Mouse (Mus musculus) MEL (cell line): Measurements from ENCODE around the gene Krt86. TPM values are rescaled to one million over a fixed set of nuclear protein-coding genes. Genes with fewer than 3 reads are reported as not detected.

Experiments used
- DNase-seq: peaks from one replicate; pipeline ENCODE4 v3.0.0; 2011; ENCODE audit warnings: low read depth, low spot score
- H3K27ac ChIP-seq: 2 replicates; pipeline ENCODE4 v1.5.1; 2012; ENCODE audit warnings: low read depth, mild to moderate bottlenecking, control low read depth, low read length, moderate library complexity; ENCODE audit not compliant: control insufficient read depth
- H3K27me3 ChIP-seq, 2 experiments: fragments of 150-350 bp in 1 of 2; sonication (generic) in 1 of 2; 2 replicates each; pipeline ENCODE4 v1.6.1; 2012; ENCODE audit warnings: low read length in 2 of 2, mild to moderate bottlenecking in 2 of 2, improper control_type of control experiment in 1 of 2, moderate library complexity in 1 of 2; ENCODE audit not compliant: insufficient read depth in 2 of 2, control insufficient read depth in 1 of 2
- H3K36me3 ChIP-seq, 2 experiments: 2 replicates each; pipeline ENCODE4 v1.6.1; 2012 to 2014; ENCODE audit warnings: low read length in 2 of 2, improper control_type of control experiment in 1 of 2, inconsistent platforms in 1 of 2, mild to moderate bottlenecking in 1 of 2; ENCODE audit not compliant: insufficient read depth in 2 of 2, control insufficient read depth in 1 of 2
- H3K4me1 ChIP-seq, 2 experiments: fragments of 150-350 bp in 1 of 2; sonication (generic) in 1 of 2; 2 replicates each; pipeline ENCODE4 v1.6.1; 2012; ENCODE audit warnings: low read length in 2 of 2, improper control_type of control experiment in 1 of 2, mild to moderate bottlenecking in 1 of 2; ENCODE audit not compliant: insufficient read depth in 2 of 2, control insufficient read depth in 1 of 2
- H3K4me3 ChIP-seq, 2 experiments: fragments of 150-350 bp in 1 of 2; sonication (generic) in 1 of 2; 2 replicates each; pipeline ENCODE4 v1.5.1; 2012; ENCODE audit warnings: low read depth in 2 of 2, low read length in 2 of 2, mild to moderate bottlenecking in 2 of 2, moderate library complexity in 2 of 2, control low read depth in 1 of 2, improper control_type of control experiment in 1 of 2; ENCODE audit not compliant: control insufficient read depth in 1 of 2, insufficient read depth in 1 of 2
- H3K79me2 ChIP-seq: 2 replicates; pipeline ENCODE4 v1.6.1; 2012; ENCODE audit warnings: mild to moderate bottlenecking, low read length, moderate library complexity; ENCODE audit not compliant: control insufficient read depth, poor library complexity, insufficient read depth
- H3K9ac ChIP-seq: 2 replicates; pipeline ENCODE4 v1.6.1; 2012; ENCODE audit warnings: low read depth, mild to moderate bottlenecking, control low read depth, low read length, moderate library complexity; ENCODE audit not compliant: control insufficient read depth, poor library complexity, severe bottlenecking
- H3K9me3 ChIP-seq: fragments of 150-350 bp; sonication (generic); replicated peaks from 2 replicates; pipeline ENCODE4 v1.6.1; 2012; ENCODE audit warnings: mild to moderate bottlenecking, low read length, improper control_type of control experiment, moderate library complexity; ENCODE audit not compliant: insufficient read depth
- BHLHE40 ChIP-seq: IDR thresholded peaks from 2 replicates; pipeline ENCODE4 v1.6.1; 2012; ENCODE audit warnings: low read depth, mild to moderate bottlenecking, inconsistent platforms, low read length, improper control_type of control experiment, borderline replicate concordance
- E2F4 ChIP-seq: IDR thresholded peaks from 2 replicates; pipeline ENCODE4 v1.6.1; 2011; ENCODE audit warnings: low read depth, low read length, improper control_type of control experiment, borderline replicate concordance
- ELF1 ChIP-seq: IDR thresholded peaks from 2 replicates; pipeline ENCODE4 v1.6.1; 2014; ENCODE audit warnings: low read depth, mild to moderate bottlenecking, inconsistent platforms, low read length, improper control_type of control experiment, moderate library complexity
- EP300 ChIP-seq, 2 experiments: IDR thresholded peaks; 2 replicates each; pipeline ENCODE4 v1.6.1; 2011; ENCODE audit warnings: improper control_type of control experiment in 2 of 2, low read length in 2 of 2, low read depth in 1 of 2, mild to moderate bottlenecking in 1 of 2
- ETS1 ChIP-seq: IDR thresholded peaks from 2 replicates; pipeline ENCODE4 v1.6.1; 2012; ENCODE audit warnings: low read depth, mild to moderate bottlenecking, inconsistent platforms, low read length, improper control_type of control experiment, moderate library complexity
- GATA1 ChIP-seq: IDR thresholded peaks from 2 replicates; pipeline ENCODE4 v1.6.1; 2011; ENCODE audit warnings: low read depth, low read length, improper control_type of control experiment
- MAZ ChIP-seq: IDR thresholded peaks from 2 replicates; pipeline ENCODE4 v1.6.1; 2012; ENCODE audit warnings: low read depth, mild to moderate bottlenecking, inconsistent platforms, low read length, improper control_type of control experiment
- MEF2A ChIP-seq: IDR thresholded peaks from 2 replicates; pipeline ENCODE4 v1.6.1; 2014; ENCODE audit warnings: low read depth, mild to moderate bottlenecking, inconsistent platforms, low read length, improper control_type of control experiment; ENCODE audit not compliant: poor library complexity, insufficient replicate concordance, severe bottlenecking; ENCODE audit errors: extremely low read depth
- MYB ChIP-seq: IDR thresholded peaks from 2 replicates; pipeline ENCODE4 v1.6.1; 2011; ENCODE audit warnings: mild to moderate bottlenecking, low read depth, low read length, improper control_type of control experiment
- MYC ChIP-seq: IDR thresholded peaks from 2 replicates; pipeline ENCODE4 v1.6.1; 2011; ENCODE audit warnings: low read depth, mild to moderate bottlenecking, low read length, improper control_type of control experiment, moderate library complexity
- NELFE ChIP-seq: IDR thresholded peaks from 2 replicates; pipeline ENCODE4 v1.6.1; 2011; ENCODE audit warnings: low read depth, low read length, improper control_type of control experiment
- POLR2AphosphoS2 ChIP-seq: IDR thresholded peaks from 2 replicates; pipeline ENCODE4 v1.6.1; 2011; ENCODE audit warnings: low read length, improper control_type of control experiment
- POLR2AphosphoS5 ChIP-seq: IDR thresholded peaks from 2 replicates; pipeline ENCODE4 v1.6.1; 2012; ENCODE audit warnings: low read depth, borderline replicate concordance, mild to moderate bottlenecking, inconsistent platforms, low read length, moderate library complexity, mixed read lengths
- RAD21 ChIP-seq: IDR thresholded peaks from 2 replicates; pipeline ENCODE4 v1.6.1; 2011; ENCODE audit warnings: mild to moderate bottlenecking, low read depth, low read length, improper control_type of control experiment
- SMC3 ChIP-seq: IDR thresholded peaks from 2 replicates; pipeline ENCODE4 v1.6.1; 2011; ENCODE audit warnings: low read depth, low read length, improper control_type of control experiment
- UBTF ChIP-seq: IDR thresholded peaks from 2 replicates; pipeline ENCODE4 v1.6.1; 2012; ENCODE audit warnings: low read depth, mild to moderate bottlenecking, inconsistent platforms, low read length, improper control_type of control experiment, moderate library complexity, borderline replicate concordance; ENCODE audit not compliant: insufficient read depth
- USF1 ChIP-seq: IDR thresholded peaks from 2 replicates; pipeline ENCODE4 v1.6.1; 2014; ENCODE audit warnings: low read depth, mild to moderate bottlenecking, inconsistent platforms, low read length, improper control_type of control experiment, moderate library complexity
- USF2 ChIP-seq, 2 experiments: IDR thresholded peaks; 2 replicates each; pipeline ENCODE4 v1.6.1; 2011 to 2012; ENCODE audit warnings: improper control_type of control experiment in 2 of 2, low read length in 2 of 2, borderline replicate concordance in 1 of 2, inconsistent platforms in 1 of 2, low read depth in 1 of 2, mild to moderate bottlenecking in 1 of 2; ENCODE audit not compliant: insufficient read depth in 1 of 2
- ZMIZ1 ChIP-seq: IDR thresholded peaks from 2 replicates; pipeline ENCODE4 v1.6.1; 2012; ENCODE audit warnings: low read depth, mild to moderate bottlenecking, inconsistent platforms, low read length, improper control_type of control experiment, moderate library complexity
- polyA plus RNA-seq, 2 experiments: library from polyadenylated mRNA; stranded (reverse) in 1 of 2; unstranded in 1 of 2; fragments of >175 nt in 1 of 2; fragments of >200 nt in 1 of 2; gene quantifications; 2 replicates each; pipeline versions ENCODE4 v1.2.1 to v1.2.4; 2012; ENCODE audit warnings: low replicate concordance in 2 of 2, low read depth in 1 of 2; ENCODE audit not compliant: insufficient read length in 2 of 2, insufficient read depth in 1 of 2, missing spikeins in 1 of 2
- total RNA-seq: library from RNA; depleted of rRNA; stranded (reverse); fragments of 300-350 nt; gene quantifications from 2 replicates; pipeline ENCODE4 v1.2.3, GENCODE M21; 2012

The Krt86 gene
- total and polyA plus RNA-seq, 3 experiments = not detected

GRCm38 (mm10) chr15:101479007-101479665, 5.9 kb downstream of the Krt86 start:
- no peak for TF ChIP-seq MYC
- TF ChIP-seq USF1 = no peak
- no peak for TF ChIP-seq EP300 (IDR thresholded peaks at IDR 0.05; ENCODE audit: low read depth in 1 of 2, low read length in 2 of 2)
- TF ChIP-seq BHLHE40 = no peak
- TF ChIP-seq NELFE = no peak
- no peak for TF ChIP-seq MYB
- no peak for TF ChIP-seq UBTF
- TF ChIP-seq SMC3 = no peak
- no peak for TF ChIP-seq ELF1
- no peak overlapping the region for H3K27ac ChIP-seq

GRCm38 (mm10) chr15:101479666-101480060, 6.4 kb downstream of the Krt86 start:
- Histone ChIP-seq H3K27me3 (no peaks in the 10 kb centered on the region), H3K9me3 (no peaks in the 10 kb centered on the region), H3K4me1 (no peaks in the 10 kb centered on the region), H3K79me2 (no peaks in the 10 kb centered on the region), H3K4me3 (no peak overlapping the region), H3K9ac (no peak overlapping the region), H3K36me3 (no peaks in the 10 kb centered on the region), H3K27ac (no peak overlapping the region)
- DNase-seq = no peak
- no peak for TF ChIP-seq POLR2AphosphoS5
- TF ChIP-seq RAD21 = no peak
- TF ChIP-seq GATA1 = no peak
- TF ChIP-seq, all 39 proteins: peak for 0

More at GRCm38 (mm10) chr15:101479007-101479665, 5.9 kb downstream of the Krt86 start:
- Histone ChIP-seq H3K27me3 (no peaks in the 10 kb centered on the region), H3K36me3 (no peaks in the 10 kb centered on the region), H3K4me3 (no peak overlapping the region), H3K4me1 (no peaks in the 10 kb centered on the region), H3K9me3 (no peaks in the 10 kb centered on the region), H3K9ac (no peak overlapping the region), H3K79me2 (no peaks in the 10 kb centered on the region)
- no peak for DNase-seq

GRCm38 (mm10) chr15:101482056-101482455, 8.8 kb downstream of the Krt86 start:
- no peaks in the 10 kb centered on the region for H3K9me3 ChIP-seq
- no peaks in the 10 kb centered on the region for H3K79me2 ChIP-seq
- H3K27me3 ChIP-seq = no peaks in the 10 kb centered on the region
- DNase-seq = no peak
- H3K9ac ChIP-seq = no peak overlapping the region
- no peak overlapping the region for H3K27ac ChIP-seq
- H3K36me3 ChIP-seq = no peaks in the 10 kb centered on the region
- no peaks in the 10 kb centered on the region for H3K4me1 ChIP-seq
- TF ChIP-seq USF2 (IDR thresholded peaks at IDR 0.05; ENCODE audit: borderline replicate concordance in 1 of 2, insufficient read depth in 1 of 2, low read depth in 1 of 2, low read length in 2 of 2) (no peak), MAZ (no peak), POLR2AphosphoS2 (no peak), ZMIZ1 (no peak), MEF2A (no peak), E2F4 (no peak), SMC3 (no peak), ETS1 (no peak)
- no peak overlapping the region for H3K4me3 ChIP-seq
